Mouse (Mus musculus) liver, embryonic 12.5 days (tissue): ENCODE measurements around the gene Mmp20. TPM values are rescaled to one million over a fixed set of nuclear protein-coding genes. Genes with fewer than 3 reads are reported as not detected.

Source experiments
- ATAC-seq: fragments of 200-750 bp; cut with Nextera tagmentation; 2 replicates; pipeline ENCODE4 v1.8.0; 2017; ENCODE audit warnings: moderate number of reproducible peaks, mild to moderate bottlenecking, moderate library complexity
- H3K27ac ChIP-seq: fragments of 300-500 bp; sonication (generic); 2 replicates; pipeline ENCODE4 v1.5.1; 2016; ENCODE audit warnings: mild to moderate bottlenecking
- H3K27me3 ChIP-seq: fragments of 300-500 bp; sonication (generic); replicated peaks from 2 replicates; pipeline ENCODE4 v1.6.1; 2016; ENCODE audit warnings: mild to moderate bottlenecking, moderate library complexity
- H3K36me3 ChIP-seq: fragments of 300-500 bp; sonication (generic); 2 replicates; pipeline ENCODE4 v1.6.1; 2016; ENCODE audit warnings: mild to moderate bottlenecking, moderate library complexity
- H3K4me1 ChIP-seq: fragments of 300-500 bp; sonication (generic); 2 replicates; pipeline ENCODE4 v1.6.1; 2016
- H3K4me2 ChIP-seq: fragments of 300-500 bp; sonication (generic); 2 replicates; pipeline ENCODE4 v1.6.1; 2016; ENCODE audit warnings: mild to moderate bottlenecking, moderate library complexity
- H3K4me3 ChIP-seq: fragments of 300-500 bp; sonication (generic); 2 replicates; pipeline ENCODE4 v1.5.1; 2016; ENCODE audit warnings: mild to moderate bottlenecking, moderate library complexity
- H3K9ac ChIP-seq: fragments of 300-500 bp; sonication (generic); 2 replicates; pipeline ENCODE4 v1.6.1; 2016; ENCODE audit warnings: mild to moderate bottlenecking, moderate library complexity
- H3K9me3 ChIP-seq: fragments of 300-500 bp; sonication (generic); replicated peaks from 2 replicates; pipeline ENCODE4 v1.6.1; 2016; ENCODE audit warnings: mild to moderate bottlenecking, moderate library complexity
- WGBS: fragments of 180-500 bp; shearing (Covaris S2); methylation state at CpG from one replicate; pipeline ENCODE4 v1.1.7; 2016; ENCODE audit not compliant: insufficient replicate concordance; 5-methylcytosine and 5-hydroxymethylcytosine counted together
- polyA plus RNA-seq: library from polyadenylated mRNA; unstranded; fragments of >200 nt; fragmentation: Nextera tagmentation; extraction: Ambion mirVana; gene quantifications from 2 replicates; pipeline ENCODE4 v1.2.1, GENCODE M21; 2016

The Mmp20 gene
- polyA plus RNA-seq, 1 experiment from 2014 or later: not detected

DNA sequence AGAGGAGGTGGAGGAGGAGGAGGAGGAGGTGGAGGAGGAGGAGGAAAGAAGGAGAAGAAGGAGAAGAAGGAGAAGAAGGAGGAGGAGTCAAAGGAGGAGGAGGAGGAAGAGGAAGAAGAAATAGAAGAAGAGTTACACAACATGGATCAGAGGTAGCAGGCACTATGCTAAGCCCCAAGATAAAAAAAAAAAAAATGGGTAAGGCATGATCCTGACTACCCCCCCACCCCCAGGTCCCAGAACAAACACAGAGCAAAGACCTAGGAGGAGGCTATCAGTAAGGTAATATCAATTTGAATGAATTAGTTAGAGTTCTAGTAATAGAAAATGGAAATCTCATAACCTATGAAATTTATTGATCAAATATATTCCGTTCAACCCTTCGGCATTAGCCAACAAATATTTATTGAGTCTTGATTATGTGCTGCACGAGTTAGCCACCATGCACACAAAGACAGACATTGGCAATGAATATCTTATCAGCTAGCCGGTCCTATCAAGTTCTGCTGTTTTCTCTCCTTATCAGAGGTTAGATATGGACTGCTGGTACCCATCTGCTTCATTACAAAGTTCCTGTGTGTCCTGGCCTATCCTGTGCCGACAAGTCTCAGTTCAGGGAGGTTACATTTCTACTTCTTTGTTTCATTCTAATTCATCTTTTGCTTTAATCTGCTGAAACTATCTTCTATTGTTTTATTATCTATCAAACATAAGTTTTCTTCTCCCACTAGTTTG lies 24.5 kb downstream of the Mmp20 start:
- H3K4me1 ChIP-seq: no peaks in the 10 kb centered on the region
- H3K9me3 ChIP-seq: no peaks in the 10 kb centered on the region
- H3K9ac ChIP-seq: no peak overlapping the region
- no peak overlapping the region for H3K4me2 ChIP-seq
- no peak overlapping the region for H3K4me3 ChIP-seq
- 44% methylated on average over 5 of the region's 5 CpGs for WGBS
- H3K27me3 ChIP-seq: no peaks in the 10 kb centered on the region
- H3K27ac ChIP-seq: no peak overlapping the region
- no peak for ATAC-seq
- no peaks in the 10 kb centered on the region for H3K36me3 ChIP-seq

DNA sequence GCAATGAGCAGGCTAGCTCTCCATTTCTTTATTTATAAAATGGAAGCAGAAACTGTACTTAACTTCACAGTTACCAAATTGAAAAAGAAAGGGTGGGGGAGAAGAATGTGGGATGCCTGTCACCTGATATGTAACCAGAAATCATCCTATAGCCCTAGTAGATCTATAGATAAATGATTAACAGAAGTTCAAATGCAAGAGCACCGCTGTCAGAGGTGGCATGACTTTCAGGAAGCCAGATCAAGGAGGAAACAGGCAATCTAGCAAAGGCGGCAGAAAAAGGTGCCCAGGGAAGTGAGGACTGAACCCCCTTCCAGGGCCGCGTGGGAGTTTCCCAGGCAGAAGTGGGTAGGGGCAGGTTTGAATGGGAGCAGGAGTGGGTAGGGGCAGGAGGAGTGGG lies 29.9 kb downstream of the Mmp20 start:
- no peaks in the 10 kb centered on the region for H3K4me1 ChIP-seq
- WGBS: 53% methylated on average over 4 of the region's 4 CpGs
- H3K9ac ChIP-seq: no peak overlapping the region
- H3K27ac ChIP-seq: no peak overlapping the region
- no peak overlapping the region for H3K4me3 ChIP-seq
- no peaks in the 10 kb centered on the region for H3K9me3 ChIP-seq
- peak; percentile 27; the same call in 1 of the 2 replicates for ATAC-seq
- H3K36me3 ChIP-seq: no peaks in the 10 kb centered on the region
- no peak overlapping the region for H3K4me2 ChIP-seq
- H3K27me3 ChIP-seq: no peaks in the 10 kb centered on the region

DNA sequence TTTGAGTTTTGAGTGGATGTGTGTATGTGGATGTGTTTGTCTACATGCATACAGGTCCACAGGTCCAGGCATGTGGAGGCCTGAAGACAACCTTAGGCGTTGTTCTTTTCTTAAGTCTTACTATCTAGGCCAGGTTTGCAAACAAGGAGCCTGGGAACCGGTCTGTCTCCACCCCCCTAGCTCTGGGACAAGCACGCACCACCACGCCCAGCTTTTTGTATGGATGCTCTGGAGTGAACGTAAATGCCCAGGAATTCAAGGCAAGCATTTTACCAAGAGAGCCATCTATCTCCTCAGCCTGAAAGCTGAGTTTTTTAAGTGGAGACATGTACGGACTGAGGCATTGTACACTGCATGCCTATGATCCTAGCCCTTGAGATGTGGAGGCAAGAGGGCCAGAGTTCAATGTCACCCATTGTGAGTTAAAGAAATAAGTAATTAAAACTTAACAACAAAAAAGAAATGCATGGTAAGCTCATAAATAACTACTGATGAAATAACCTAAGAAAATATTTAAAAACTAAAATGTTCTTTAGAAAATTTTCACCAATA lies 31.5 kb downstream of the Mmp20 start:
- H3K4me1 ChIP-seq: no peaks in the 10 kb centered on the region
- WGBS: 76% methylated on average over 6 of the region's 6 CpGs

DNA sequence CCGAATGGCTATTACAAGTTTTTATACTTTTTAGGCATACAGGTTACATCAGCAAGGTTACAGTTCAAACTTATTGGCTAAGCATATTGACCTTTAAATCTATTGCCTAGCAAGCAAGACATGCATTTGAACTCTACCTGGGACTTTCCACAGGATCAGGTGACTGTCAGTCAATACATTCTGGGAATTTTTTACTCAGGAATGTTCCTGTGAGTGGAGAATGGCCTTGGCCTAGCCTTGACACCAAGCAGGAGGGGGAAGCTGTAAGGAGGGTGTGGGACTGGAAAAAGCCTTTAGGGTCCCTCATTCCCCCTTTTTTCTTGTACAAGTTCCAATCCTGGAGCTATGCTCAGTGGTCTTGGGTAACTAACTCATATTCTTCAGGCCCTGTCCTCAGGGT lies 33.3 kb downstream of the Mmp20 start:
- H3K27ac ChIP-seq: no peak overlapping the region
- no peaks in the 10 kb centered on the region for H3K36me3 ChIP-seq
- 0 out of 2 replicates have a peak, but pooled peaks have one; percentile 46 for ATAC-seq
- H3K4me2 ChIP-seq: no peak overlapping the region
- 73% methylated on average over 1 of the region's 1 CpGs for WGBS
- H3K9me3 ChIP-seq: no peaks in the 10 kb centered on the region
- no peaks in the 10 kb centered on the region for H3K27me3 ChIP-seq
- no peak overlapping the region for H3K9ac ChIP-seq
- H3K4me1 ChIP-seq: no peaks in the 10 kb centered on the region
- no peak overlapping the region for H3K4me3 ChIP-seq

More for the DNA sequence above, 31.5 kb downstream of the Mmp20 start:
- Histone ChIP-seq H3K36me3 (no peaks in the 10 kb centered on the region), H3K9ac (no peak overlapping the region), H3K27ac (no peak overlapping the region), H3K4me2 (no peak overlapping the region), H3K9me3 (no peaks in the 10 kb centered on the region), H3K4me3 (no peak overlapping the region), H3K27me3 (no peaks in the 10 kb centered on the region)
- no peak for ATAC-seq

DNA sequence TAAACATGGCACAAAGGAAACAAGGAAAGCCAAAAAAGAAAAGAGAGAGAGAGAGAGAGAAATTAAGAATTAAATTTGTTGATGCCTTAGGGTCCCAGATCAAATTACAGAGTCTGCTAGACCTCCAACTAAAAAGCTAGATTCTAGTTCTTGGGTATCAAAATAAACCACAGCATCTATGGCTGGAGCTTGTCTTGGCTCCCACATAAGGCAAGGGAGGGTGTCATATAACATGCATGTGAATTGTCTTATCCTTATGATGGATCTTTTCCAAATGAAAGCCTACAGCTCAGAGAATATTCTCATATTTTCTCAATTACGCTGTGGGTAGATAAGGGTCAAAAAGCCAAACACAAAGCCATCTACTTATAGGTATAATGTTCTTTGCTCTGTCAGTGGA lies 41.6 kb downstream of the Mmp20 start:
- 77% methylated on average over 1 of the region's 1 CpGs for WGBS
- Histone ChIP-seq H3K4me2 (no peak overlapping the region), H3K36me3 (no peaks in the 10 kb centered on the region), H3K9me3 (no peaks in the 10 kb centered on the region), H3K4me3 (no peak overlapping the region), H3K9ac (no peak overlapping the region), H3K27ac (no peak overlapping the region), H3K27me3 (no peaks in the 10 kb centered on the region), H3K4me1 (no peaks in the 10 kb centered on the region)
- no peak for ATAC-seq

DNA sequence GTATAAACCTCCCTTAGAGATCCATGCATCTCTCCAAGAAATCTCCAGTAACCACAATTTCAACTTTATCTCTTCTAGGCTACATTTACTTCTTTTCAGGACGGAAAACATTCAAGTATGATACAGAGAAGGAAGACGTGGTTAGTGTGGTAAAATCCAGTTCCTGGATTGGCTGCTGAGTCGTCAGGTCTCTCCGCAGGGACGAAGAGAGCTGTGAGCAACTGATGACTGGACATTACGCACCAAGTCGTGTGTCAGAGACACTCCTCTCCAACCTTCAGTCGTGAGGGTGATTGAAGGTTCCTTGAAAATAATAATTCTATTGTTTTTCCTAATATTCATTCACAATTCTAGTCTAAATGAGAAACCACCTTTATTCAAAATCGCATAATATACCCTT lies 45.0 kb downstream of the Mmp20 start:
- H3K36me3 ChIP-seq: no peaks in the 10 kb centered on the region
- H3K4me1 ChIP-seq: no peaks in the 10 kb centered on the region
- WGBS: 26% methylated on average over 9 of the region's 9 CpGs
- H3K27ac ChIP-seq: no peak overlapping the region
- no peak overlapping the region for H3K4me2 ChIP-seq
- no peak for ATAC-seq
- H3K27me3 ChIP-seq: no peaks in the 10 kb centered on the region
- no peak overlapping the region for H3K4me3 ChIP-seq
- no peak overlapping the region for H3K9ac ChIP-seq
- H3K9me3 ChIP-seq: no peaks in the 10 kb centered on the region

DNA sequence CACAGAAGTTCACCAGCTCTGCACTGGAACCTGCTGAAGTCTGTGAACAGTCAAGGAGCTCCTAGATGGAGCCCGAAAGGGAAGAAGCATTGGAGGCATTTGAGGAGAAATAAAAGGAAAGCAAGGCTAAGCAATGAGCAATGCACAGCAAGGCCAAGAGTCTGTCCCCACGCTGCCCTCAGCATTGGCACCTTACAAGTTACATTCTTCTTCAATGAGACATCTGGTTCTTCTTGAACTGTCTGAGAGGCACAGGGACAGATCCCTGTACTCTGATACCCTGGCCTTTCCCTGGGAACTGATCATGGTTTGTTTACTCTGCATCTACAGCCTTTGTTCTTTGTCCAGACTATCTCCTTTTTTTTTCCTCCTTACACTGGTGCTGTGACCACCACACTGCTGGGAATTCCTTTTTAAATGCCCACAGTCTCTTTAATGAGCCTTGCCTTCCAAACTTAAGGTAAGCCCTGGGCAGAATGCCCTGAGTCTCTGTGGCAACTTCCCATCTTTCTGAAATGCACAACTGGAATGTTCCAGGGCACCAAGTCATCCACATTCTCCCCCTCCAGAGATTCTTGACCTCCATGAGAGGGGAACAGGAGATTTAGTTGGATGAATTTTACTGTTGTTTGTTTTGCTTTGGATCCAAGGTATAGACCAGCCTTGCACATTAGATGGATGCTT lies 50.3 kb downstream of the Mmp20 start:
- Histone ChIP-seq H3K4me3 (no peak overlapping the region), H3K9me3 (no peaks in the 10 kb centered on the region), H3K27me3 (no peaks in the 10 kb centered on the region), H3K9ac (no peak overlapping the region), H3K4me2 (no peak overlapping the region), H3K27ac (no peak overlapping the region), H3K4me1 (no peaks in the 10 kb centered on the region), H3K36me3 (no peaks in the 10 kb centered on the region)
- ATAC-seq: no peak
- 56% methylated on average over 2 of the region's 2 CpGs for WGBS

DNA sequence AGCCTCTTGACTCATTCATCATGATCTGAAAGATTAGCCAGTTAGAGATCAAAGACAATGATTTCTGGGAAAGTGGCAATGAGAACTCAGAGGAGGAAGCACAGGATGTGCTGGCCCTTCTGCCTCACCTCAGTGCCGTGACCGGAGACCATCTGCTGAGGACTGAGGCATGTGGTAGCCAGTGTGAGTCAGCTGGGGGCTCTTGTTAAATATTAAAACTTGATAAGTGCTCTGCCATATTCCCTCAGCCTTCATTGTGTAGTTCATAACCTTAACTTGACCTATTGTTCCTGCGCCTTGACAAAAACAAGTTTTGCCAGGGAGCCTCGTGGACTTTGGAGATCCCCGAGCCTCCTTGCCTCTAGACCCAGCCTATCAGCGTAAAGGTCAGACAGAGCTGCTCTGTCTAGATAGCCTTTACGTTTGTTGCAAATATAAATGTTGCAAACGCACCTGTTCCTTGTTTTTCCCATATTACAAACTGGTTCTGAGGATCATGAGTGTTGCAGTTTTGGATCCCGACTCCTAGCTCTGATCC lies 54.1 kb downstream of the Mmp20 start:
- WGBS: 73% methylated on average over 9 of the region's 9 CpGs
- Histone ChIP-seq H3K27me3 (no peaks in the 10 kb centered on the region), H3K9ac (no peak overlapping the region), H3K4me1 (no peaks in the 10 kb centered on the region), H3K4me2 (no peak overlapping the region), H3K9me3 (no peaks in the 10 kb centered on the region), H3K36me3 (no peaks in the 10 kb centered on the region), H3K27ac (no peak overlapping the region), H3K4me3 (no peak overlapping the region)
- no peak for ATAC-seq

DNA sequence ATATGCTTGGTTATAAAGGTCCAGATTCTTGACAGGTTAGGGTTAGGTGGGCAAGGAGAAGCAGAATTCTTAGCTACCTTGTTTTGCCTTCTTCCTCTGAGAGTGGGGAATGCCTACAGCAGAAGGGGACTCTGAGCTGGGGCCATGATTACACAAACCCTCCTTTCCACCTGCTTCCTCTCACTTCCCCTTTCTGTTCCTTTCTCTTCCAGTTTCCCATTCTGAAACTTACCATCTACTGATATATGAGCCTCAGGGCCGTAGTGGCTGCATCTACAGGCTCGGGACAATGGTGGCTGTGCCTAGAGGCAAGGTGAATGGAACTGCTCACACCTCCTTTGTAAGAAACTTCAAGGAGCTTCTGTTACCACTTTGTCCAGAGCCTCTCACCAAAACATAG lies 58.0 kb downstream of the Mmp20 start:
- H3K27me3 ChIP-seq: no peaks in the 10 kb centered on the region; the same call in 1 of the 2 replicates
- ATAC-seq: no peak
- H3K9ac ChIP-seq: no peak overlapping the region
- H3K4me3 ChIP-seq: no peak overlapping the region
- WGBS: 29% methylated on average over 2 of the region's 2 CpGs
- no peaks in the 10 kb centered on the region for H3K4me1 ChIP-seq
- H3K27ac ChIP-seq: no peak overlapping the region
- H3K4me2 ChIP-seq: no peak overlapping the region
- no peaks in the 10 kb centered on the region for H3K36me3 ChIP-seq
- H3K9me3 ChIP-seq: no peaks in the 10 kb centered on the region

DNA sequence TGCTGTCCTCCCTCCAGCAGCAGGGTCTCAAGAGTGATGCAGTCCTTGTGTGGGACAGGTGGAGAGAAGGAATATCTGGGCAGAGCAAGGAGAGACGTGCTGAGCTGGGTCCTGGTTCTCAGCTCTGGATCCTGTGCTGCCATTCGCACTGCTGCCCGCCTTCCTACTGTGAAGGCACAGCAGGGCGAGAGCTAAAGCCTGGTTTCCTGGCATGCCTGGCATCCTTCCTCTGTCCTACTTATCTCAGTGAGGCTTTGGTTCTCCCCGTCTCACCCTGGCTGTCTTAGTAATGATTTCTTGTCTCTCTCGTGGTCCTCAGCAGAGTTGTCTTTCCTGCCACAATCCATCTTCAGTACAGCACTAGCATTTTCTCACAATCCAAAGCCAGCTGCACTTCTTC lies 61.8 kb downstream of the Mmp20 start:
- WGBS: 36% methylated on average over 6 of the region's 6 CpGs
- H3K4me1 ChIP-seq: no peaks in the 10 kb centered on the region
- ATAC-seq: no peak
- H3K4me2 ChIP-seq: no peak overlapping the region
- H3K9me3 ChIP-seq: no peaks in the 10 kb centered on the region
- H3K27ac ChIP-seq: no peak overlapping the region
- H3K27me3 ChIP-seq: peaks cover 4% of the 10 kb centered on the region; the same call in 1 of the 2 replicates
- no peak overlapping the region for H3K9ac ChIP-seq
- H3K36me3 ChIP-seq: no peaks in the 10 kb centered on the region
- H3K4me3 ChIP-seq: no peak overlapping the region

DNA sequence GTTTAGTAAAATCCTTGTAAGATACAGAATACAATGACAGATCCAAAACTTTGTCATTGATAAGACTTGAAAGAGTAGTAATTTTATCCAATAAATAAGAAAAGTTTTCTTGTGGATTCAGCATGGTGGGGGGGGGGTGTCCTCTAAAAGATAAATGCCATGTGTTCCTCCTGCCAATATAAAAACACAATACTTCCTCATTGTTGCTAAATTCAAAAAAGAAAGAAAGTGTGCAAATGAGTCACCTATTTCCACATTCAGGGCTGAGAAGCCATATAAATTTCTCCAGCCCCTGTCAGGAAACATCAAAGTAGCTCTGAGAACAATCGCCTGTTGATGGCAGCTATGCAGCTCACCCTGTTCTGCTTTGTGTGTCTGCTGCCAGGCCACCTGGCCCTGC lies 63.8 kb downstream of the Mmp20 start, which contains the start of gene Mmp7:
Mmp7 (plus strand) TSS at position 301 of the 400 bp plus-strand sequence.
- 46% methylated on average over 1 of the region's 1 CpGs for WGBS
- no peaks in the 10 kb centered on the region for H3K36me3 ChIP-seq
- H3K4me3 ChIP-seq: no peak within 1 kb of the TSS
- H3K27ac ChIP-seq: no peak within 1 kb of the TSS
- no peak within 1 kb of the TSS for H3K9ac ChIP-seq
- H3K9me3 ChIP-seq: no peaks in the 10 kb centered on the region
- H3K27me3 ChIP-seq: peaks cover 4% of the 10 kb centered on the region; the same call in 1 of the 2 replicates
- no peaks in the 10 kb centered on the region for H3K4me1 ChIP-seq
- H3K4me2 ChIP-seq: no peak within 1 kb of the TSS
- ATAC-seq: no peak

DNA sequence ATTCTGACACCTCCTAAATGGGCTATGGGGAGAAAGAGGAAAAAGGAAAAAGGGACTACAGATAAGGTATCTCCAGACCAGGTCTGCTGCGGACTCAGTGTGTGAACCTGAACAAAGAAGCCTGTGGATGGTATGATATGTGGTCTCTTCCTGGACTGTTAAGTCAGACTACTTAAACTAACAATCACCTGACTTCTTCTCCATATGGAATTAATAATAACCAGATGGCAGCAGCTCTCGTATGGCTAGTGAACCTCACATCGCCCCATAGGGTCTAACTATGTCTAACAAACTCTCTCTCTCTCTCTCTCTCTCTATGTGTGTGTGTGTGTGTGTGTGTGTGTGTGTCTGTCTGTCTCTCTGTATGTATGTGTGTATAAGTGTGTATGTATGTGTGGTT lies 65.9 kb downstream of the Mmp20 start:
- H3K36me3 ChIP-seq: no peaks in the 10 kb centered on the region
- WGBS: 69% methylated on average over 3 of the region's 3 CpGs
- no peaks in the 10 kb centered on the region for H3K4me1 ChIP-seq
- no peak overlapping the region for H3K9ac ChIP-seq
- H3K4me3 ChIP-seq: no peak overlapping the region
- ATAC-seq: no peak
- peaks cover 4% of the 10 kb centered on the region; the same call in 1 of the 2 replicates for H3K27me3 ChIP-seq
- no peaks in the 10 kb centered on the region for H3K9me3 ChIP-seq
- H3K27ac ChIP-seq: no peak overlapping the region
- no peak overlapping the region for H3K4me2 ChIP-seq
